Mouse (Mus musculus) limb, embryonic 10.5 days (tissue): ENCODE results near the gene Cblc. TPM values are rescaled to one million over a fixed set of nuclear protein-coding genes. Genes with fewer than 3 reads are reported as not detected.

ENCODE experiments used
- DNase-seq: peaks from one replicate; pipeline ENCODE4 v3.0.0-alpha.2; 2017; ENCODE audit warnings: low spot score
- H3K27ac ChIP-seq: fragments of 300-500 bp; sonication (generic); 2 replicates; pipeline ENCODE4 v1.5.1; 2016; ENCODE audit warnings: mild to moderate bottlenecking
- H3K27me3 ChIP-seq: fragments of 300-500 bp; sonication (generic); 2 replicates; pipeline ENCODE4 v1.6.1; 2016; ENCODE audit warnings: low read depth, mild to moderate bottlenecking; ENCODE audit not compliant: poor library complexity, severe bottlenecking
- H3K36me3 ChIP-seq: fragments of 300-500 bp; sonication (generic); 2 replicates; pipeline ENCODE4 v1.6.1; 2016; ENCODE audit warnings: mild to moderate bottlenecking, moderate library complexity
- H3K4me1 ChIP-seq: fragments of 300-500 bp; sonication (generic); 2 replicates; pipeline ENCODE4 v1.6.1; 2016
- H3K4me3 ChIP-seq: fragments of 300-500 bp; sonication (generic); 2 replicates; pipeline ENCODE4 v1.5.1; 2016; ENCODE audit warnings: mild to moderate bottlenecking, moderate library complexity
- H3K9me3 ChIP-seq: fragments of 300-500 bp; sonication (generic); replicated peaks from 2 replicates; pipeline ENCODE4 v1.6.1; 2016; ENCODE audit warnings: mild to moderate bottlenecking
- WGBS: fragments of 180-500 bp; shearing (Covaris S2); methylation state at CpG from one replicate; pipeline ENCODE4 v1.1.7; 2016; 5-methylcytosine and 5-hydroxymethylcytosine counted together
- polyA plus RNA-seq: library from polyadenylated mRNA; unstranded; fragments of >200 nt; fragmentation: Nextera tagmentation; extraction: Ambion mirVana; gene quantifications from 2 replicates; pipeline ENCODE4 v1.2.1, GENCODE M21; 2016

The Cblc gene
- polyA plus RNA-seq = 1.4 and 1.6 TPM in 2 replicates

- Histone ChIP-seq H3K27me3 (peaks cover 34% of the 10 kb centered on the region), H3K9me3 (no peaks in the 10 kb centered on the region), H3K4me1 (0 out of 2 replicates have a peak, but pooled peaks cover 5% of the 10 kb centered on the region), H3K4me3 (peak within 1 kb of the TSS; percentile 21), H3K36me3 (no peaks in the 10 kb centered on the region), H3K27ac (no peak within 1 kb of the TSS)
- 3% methylated on average over 32 of the region's 32 CpGs for WGBS
- DNase-seq = peak; percentile 88
These were observed at the start of gene Cblc for GRCm38 (mm10) chr7:19796697-19797588. Gene Cblc, minus strand, starts transcription at chr7:19796809.

- H3K27me3 ChIP-seq = peaks cover 58% of the 10 kb centered on the region
- WGBS = 62% methylated on average over 15 of the region's 15 CpGs
These were observed 48.0 kb upstream of the Cblc start for GRCm38 (mm10) chr7:19844521-19845171.

DNA sequence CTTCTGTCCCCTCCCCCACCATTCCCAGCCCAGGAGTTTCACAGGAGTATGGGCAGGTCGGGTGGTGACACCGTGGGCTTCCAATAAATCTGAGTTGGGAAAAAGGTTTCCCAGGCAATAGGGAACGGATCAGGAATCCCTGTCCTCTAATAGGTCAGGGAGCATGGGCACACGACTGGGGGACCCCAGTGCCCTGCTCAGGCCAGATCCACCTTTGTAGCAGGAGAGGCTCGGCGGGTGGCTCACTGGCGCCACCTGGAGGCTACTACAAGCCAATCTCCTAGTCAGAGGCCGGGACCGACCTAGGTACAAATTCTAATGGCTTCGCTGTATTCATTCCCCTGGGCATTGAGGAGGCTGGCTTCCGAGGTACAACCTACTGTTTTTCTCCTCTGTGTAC, 47.0 kb upstream of the Cblc start:
- WGBS = 3% methylated on average over 11 of the region's 11 CpGs
- Histone ChIP-seq H3K27ac (no peak overlapping the region), H3K4me1 (peaks cover 8% of the 10 kb centered on the region), H3K27me3 (peaks cover 53% of the 10 kb centered on the region), H3K36me3 (no peaks in the 10 kb centered on the region), H3K4me3 (no peak overlapping the region), H3K9me3 (0 out of 2 replicates have a peak, but pooled peaks cover 2% of the 10 kb centered on the region)
- peak; percentile 87 for DNase-seq

More at GRCm38 (mm10) chr7:19844521-19845171, 48.0 kb upstream of the Cblc start:
- no peak overlapping the region for H3K27ac ChIP-seq
- H3K4me1 ChIP-seq = peaks cover 8% of the 10 kb centered on the region
- no peaks in the 10 kb centered on the region for H3K36me3 ChIP-seq
- 0 out of 2 replicates have a peak, but pooled peaks cover 2% of the 10 kb centered on the region for H3K9me3 ChIP-seq
- DNase-seq = no peak
- no peak overlapping the region for H3K4me3 ChIP-seq

DNA sequence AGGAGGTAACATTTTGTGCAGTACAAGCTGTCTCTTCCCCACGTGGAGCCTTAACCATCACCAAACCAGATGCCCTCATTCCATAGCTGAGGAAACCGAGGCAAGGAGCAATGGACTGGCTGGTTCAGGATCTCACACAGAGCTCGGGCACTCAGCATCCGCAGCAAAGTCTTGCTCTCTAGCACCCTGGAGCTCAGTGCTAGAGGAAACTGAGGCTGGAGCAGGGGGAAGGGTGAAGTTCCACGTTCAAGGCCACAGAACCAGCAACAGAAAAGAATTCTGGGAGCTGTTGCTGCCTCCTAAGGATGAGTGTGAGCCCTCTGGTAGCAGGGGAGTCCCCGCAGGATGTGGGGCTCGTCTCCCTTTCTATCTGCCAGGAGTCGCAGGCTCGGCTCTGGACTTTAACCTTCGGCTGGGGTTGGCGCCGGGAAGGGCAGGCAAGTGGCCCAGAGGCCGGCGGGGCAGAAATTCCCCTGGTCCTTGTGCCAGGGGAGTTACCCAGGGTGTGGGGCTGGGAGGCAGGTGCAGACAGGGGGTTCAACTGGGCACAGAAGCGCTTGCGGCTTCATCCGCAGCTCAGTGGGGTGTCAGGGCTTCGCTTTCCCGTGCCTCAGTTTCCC, 46.4 kb upstream of the Cblc start:
- H3K9me3 ChIP-seq = 0 out of 2 replicates have a peak, but pooled peaks cover 2% of the 10 kb centered on the region
- H3K27ac ChIP-seq = no peak overlapping the region
- H3K4me3 ChIP-seq = no peak overlapping the region
- peaks cover 8% of the 10 kb centered on the region for H3K4me1 ChIP-seq
- peaks cover 48% of the 10 kb centered on the region for H3K27me3 ChIP-seq
- H3K36me3 ChIP-seq = no peaks in the 10 kb centered on the region
- no peak for DNase-seq
- 27% methylated on average over 19 of the region's 19 CpGs for WGBS

DNA sequence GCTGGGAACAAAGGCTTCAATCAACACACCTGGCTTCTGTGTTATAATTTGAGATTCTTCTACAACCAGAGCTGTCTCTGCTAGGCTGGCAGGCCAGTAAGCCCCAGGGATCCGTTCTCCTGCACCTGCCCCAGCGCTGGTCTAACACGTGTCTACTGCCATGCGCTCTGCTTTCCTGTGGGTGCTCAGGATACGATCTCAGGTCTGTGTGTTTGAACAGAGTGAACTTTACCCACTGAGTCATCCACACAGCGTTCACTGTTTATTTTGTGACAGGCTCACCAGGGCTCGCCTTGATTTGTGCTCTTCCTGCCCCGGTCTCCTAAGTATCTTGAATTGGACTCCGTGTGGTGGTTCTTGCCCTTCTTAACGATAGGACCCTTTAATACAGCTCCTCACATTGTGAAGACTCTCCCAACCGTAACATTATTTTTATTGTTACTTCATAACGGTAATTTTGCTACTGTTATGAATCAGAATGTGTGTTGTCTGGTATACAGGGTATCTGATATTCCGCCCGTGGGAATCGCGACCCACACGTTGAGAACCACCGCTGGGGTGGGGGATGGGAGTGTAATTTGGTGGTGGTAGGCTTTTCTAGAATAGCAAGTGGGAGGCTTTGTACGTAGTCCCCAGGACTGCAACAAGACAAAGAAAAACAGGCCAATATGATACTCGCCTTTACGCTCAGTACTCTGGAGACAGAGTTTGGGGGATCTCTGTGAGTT, 45.2 kb upstream of the Cblc start:
- 89% methylated on average over 21 of the region's 21 CpGs for WGBS
- no peaks in the 10 kb centered on the region for H3K36me3 ChIP-seq
- H3K27ac ChIP-seq = no peak overlapping the region
- peaks cover 36% of the 10 kb centered on the region for H3K27me3 ChIP-seq
- H3K4me3 ChIP-seq = no peak overlapping the region
- 0 out of 2 replicates have a peak, but pooled peaks cover 2% of the 10 kb centered on the region for H3K9me3 ChIP-seq
- peaks cover 5% of the 10 kb centered on the region; the same call in 1 of the 2 replicates for H3K4me1 ChIP-seq
- DNase-seq = no peak

DNA sequence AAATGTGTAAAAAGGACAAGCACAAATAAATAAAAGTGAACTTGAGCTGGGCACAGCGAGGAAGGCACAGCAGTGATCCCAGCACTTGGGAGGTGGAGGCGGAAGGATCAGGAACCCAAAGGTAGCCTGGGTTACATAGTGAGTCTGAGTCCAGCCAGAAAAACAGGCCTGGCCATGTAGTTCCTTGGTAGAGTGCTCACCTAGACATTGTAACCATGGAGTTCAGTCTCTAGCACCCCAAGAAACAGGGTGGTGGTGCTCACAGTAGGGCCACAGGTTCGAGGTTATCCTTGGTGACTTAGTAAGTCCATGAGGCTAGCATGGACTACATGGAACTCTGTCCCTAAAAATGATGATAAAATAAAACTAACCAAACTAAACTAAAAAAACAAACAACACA, 44.3 kb upstream of the Cblc start:
- Histone ChIP-seq H3K9me3 (0 out of 2 replicates have a peak, but pooled peaks cover 2% of the 10 kb centered on the region), H3K36me3 (no peaks in the 10 kb centered on the region), H3K4me1 (peaks cover 5% of the 10 kb centered on the region; the same call in 1 of the 2 replicates), H3K27me3 (peaks cover 29% of the 10 kb centered on the region), H3K4me3 (no peak overlapping the region), H3K27ac (no peak overlapping the region)
- 84% methylated on average over 3 of the region's 3 CpGs for WGBS
- DNase-seq = no peak

- no peak overlapping the region for H3K4me3 ChIP-seq
- peaks cover 5% of the 10 kb centered on the region; the same call in 1 of the 2 replicates for H3K4me1 ChIP-seq
- DNase-seq = no peak
- WGBS = 86% methylated on average over 4 of the region's 4 CpGs
- peaks cover 27% of the 10 kb centered on the region for H3K27me3 ChIP-seq
- H3K27ac ChIP-seq = no peak overlapping the region
- 0 out of 2 replicates have a peak, but pooled peaks cover 2% of the 10 kb centered on the region for H3K9me3 ChIP-seq
- no peaks in the 10 kb centered on the region for H3K36me3 ChIP-seq
These were observed 43.8 kb upstream of the Cblc start for GRCm38 (mm10) chr7:19840371-19840770.

DNA sequence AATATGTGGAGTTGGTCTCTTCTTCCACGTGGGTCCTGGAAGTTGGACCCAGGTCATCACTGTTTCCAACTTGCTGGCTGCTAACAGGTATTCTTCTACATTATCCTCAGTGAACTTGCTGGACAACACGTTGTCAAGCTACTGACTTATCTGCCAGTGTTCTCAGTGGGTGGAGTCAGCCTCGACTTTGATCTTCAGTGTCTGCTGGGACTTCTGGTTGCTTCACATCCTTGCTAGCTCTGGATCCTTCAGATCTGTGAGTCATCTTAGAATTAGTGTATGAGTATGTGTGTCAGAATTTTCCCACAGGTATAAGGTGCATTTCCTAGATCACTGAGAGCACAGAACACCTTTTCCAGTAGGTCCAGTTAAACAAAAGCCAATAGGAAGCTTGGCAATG, 40.2 kb upstream of the Cblc start:
- H3K4me3 ChIP-seq = no peak overlapping the region
- no peaks in the 10 kb centered on the region for H3K9me3 ChIP-seq
- H3K36me3 ChIP-seq = no peaks in the 10 kb centered on the region
- H3K27me3 ChIP-seq = no peaks in the 10 kb centered on the region; the same call in 1 of the 2 replicates
- no peak overlapping the region for H3K27ac ChIP-seq
- DNase-seq = no peak
- 65% methylated on average over 3 of the region's 3 CpGs for WGBS
- no peaks in the 10 kb centered on the region for H3K4me1 ChIP-seq

- H3K4me1 ChIP-seq = peaks cover 6% of the 10 kb centered on the region
- H3K36me3 ChIP-seq = no peaks in the 10 kb centered on the region
- H3K4me3 ChIP-seq = no peak overlapping the region
- no peak for DNase-seq
- no peaks in the 10 kb centered on the region for H3K27me3 ChIP-seq
- 65% methylated on average over 3 of the region's 3 CpGs for WGBS
- no peak overlapping the region for H3K27ac ChIP-seq
- no peaks in the 10 kb centered on the region for H3K9me3 ChIP-seq
These were observed 37.4 kb upstream of the Cblc start for GRCm38 (mm10) chr7:19834055-19834454.

DNA sequence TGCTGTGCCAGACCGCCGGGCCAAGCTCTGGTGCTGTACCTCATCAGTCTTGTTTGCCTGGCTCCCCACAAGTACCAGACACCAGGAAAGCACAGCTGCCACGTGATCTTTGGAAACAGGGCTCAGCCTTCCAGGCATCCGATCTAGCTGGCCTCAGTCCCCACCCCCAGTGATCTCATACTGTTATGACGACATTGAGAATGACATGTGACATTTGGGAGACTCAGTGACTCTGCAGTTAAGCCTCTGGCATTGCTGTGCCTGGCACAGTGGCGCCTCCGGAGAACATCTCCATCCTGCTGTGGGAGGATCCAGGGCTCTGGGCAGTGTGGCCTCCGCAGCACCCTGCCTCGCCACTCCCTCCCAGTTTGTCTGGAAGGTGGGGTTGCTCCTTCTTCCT, 35.2 kb upstream of the Cblc start:
- Histone ChIP-seq H3K4me3 (no peak overlapping the region), H3K4me1 (peaks cover 6% of the 10 kb centered on the region), H3K9me3 (no peaks in the 10 kb centered on the region), H3K27me3 (peaks cover 2% of the 10 kb centered on the region; the same call in 1 of the 2 replicates), H3K36me3 (no peaks in the 10 kb centered on the region), H3K27ac (no peak overlapping the region)
- no peak for DNase-seq
- 52% methylated on average over 9 of the region's 9 CpGs for WGBS

GRCm38 (mm10) chr7:19830682-19831156, 34.1 kb upstream of the Cblc start:
- 43% methylated on average over 13 of the region's 13 CpGs for WGBS
- Histone ChIP-seq H3K36me3 (no peaks in the 10 kb centered on the region), H3K4me1 (peaks cover 6% of the 10 kb centered on the region), H3K27me3 (peaks cover 6% of the 10 kb centered on the region; the same call in 1 of the 2 replicates), H3K4me3 (no peak overlapping the region), H3K9me3 (no peaks in the 10 kb centered on the region), H3K27ac (no peak overlapping the region)
- no peak for DNase-seq

- Histone ChIP-seq H3K27ac (no peak overlapping the region), H3K4me3 (no peak overlapping the region), H3K4me1 (peaks cover 7% of the 10 kb centered on the region), H3K9me3 (no peaks in the 10 kb centered on the region), H3K27me3 (peaks cover 6% of the 10 kb centered on the region; the same call in 1 of the 2 replicates), H3K36me3 (no peaks in the 10 kb centered on the region)
- WGBS = 85% methylated on average over 3 of the region's 3 CpGs
- DNase-seq = no peak
These were observed 33.1 kb upstream of the Cblc start for GRCm38 (mm10) chr7:19829694-19830093.
